Mouse (Mus musculus): ENCODE results near the gene Tec.

DNA sequence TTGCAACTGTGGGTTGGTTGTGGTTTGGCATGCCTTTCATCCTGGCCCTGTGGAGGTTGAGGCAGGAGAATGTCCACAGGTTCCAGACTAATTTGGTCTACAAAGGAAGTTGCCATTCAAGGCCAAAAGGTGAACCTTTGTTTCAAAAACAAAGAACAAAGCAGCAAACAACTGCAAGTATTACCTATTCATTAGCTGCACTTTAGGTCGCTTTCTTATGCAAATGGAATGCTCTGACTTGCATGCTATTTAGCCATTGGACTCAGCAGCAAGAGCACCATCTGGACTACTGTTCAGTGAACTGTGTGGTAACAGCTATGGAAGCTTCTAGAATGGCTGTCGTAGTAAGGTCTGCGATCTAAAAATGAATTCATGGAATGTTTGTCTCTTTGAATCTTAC, 34.0 kb upstream of the Tec start:
- TF ChIP-seq CTCF (IDR thresholded peaks at IDR 0.05; ENCODE audit: low read depth, low read length) = no peak
- TF ChIP-seq POLR2A (IDR thresholded peaks at IDR 0.05; ENCODE audit: extremely low read depth, insufficient read depth, low read length) = no peak
